Mouse (Mus musculus) layer of hippocampus, postnatal 14 days (tissue): ENCODE results near the gene Timm10b. TPM values are rescaled to one million over a fixed set of nuclear protein-coding genes. Genes with fewer than 3 reads are reported as not detected.
A peak's percentile ranks its signal among the peaks of the same experiment; 100 is the strongest.

Source experiments
- DNase-seq, 2 experiments: peaks; one replicate each; pipeline ENCODE4 v3.0.0; 2021 to 2022; ENCODE audit warnings: low spot score in 2 of 2, mixed read lengths in 1 of 2
- total RNA-seq, 2 experiments: library from RNA; stranded (reverse); gene quantifications; 2 replicates each; pipeline ENCODE4 v1.2.3; 2021

The Timm10b gene
- total RNA-seq, 2 experiments from 2014 or later = 82.3 to 87.2 TPM

DNA sequence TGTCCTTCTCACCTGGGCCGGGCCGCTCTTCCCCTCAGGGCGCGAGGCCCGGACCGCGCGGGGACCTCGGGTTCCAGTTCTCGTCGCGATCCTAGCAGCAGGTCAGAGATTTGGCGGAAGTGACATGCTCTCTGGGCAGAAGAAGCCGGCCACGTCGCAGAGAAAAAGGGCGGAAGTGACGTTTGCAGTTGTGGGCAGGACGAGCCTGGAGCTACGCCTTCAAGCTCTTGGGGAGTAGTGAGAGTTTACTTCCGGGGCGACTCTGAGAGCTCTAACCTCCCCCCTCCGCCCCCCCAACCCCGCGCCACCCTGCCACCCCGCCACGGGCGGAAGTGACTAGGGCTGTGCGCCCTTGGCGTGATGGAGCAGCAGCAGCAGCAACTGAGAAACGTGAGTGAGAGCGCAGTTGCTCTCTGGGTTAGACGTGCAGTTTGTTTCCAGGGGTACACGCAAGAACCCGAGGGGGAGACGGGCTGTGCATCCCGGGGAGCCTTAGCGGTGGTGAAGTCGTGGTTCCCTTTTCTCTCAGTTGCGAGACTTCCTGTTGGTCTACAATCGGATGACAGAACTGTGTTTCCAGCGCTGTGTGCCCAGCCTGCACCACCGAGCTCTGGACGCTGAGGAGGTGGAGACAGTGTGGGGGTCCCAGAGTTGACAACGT is 507 bp downstream of the Timm10b start, which contains the start of the genes Arfip2 and Gm45799:
Gene Arfip2, minus strand, starts transcription at position 184 of the 661 bp plus-strand sequence.
Gene Gm45799, plus strand, starts transcription at position 320 of the 661 bp plus-strand sequence.
- peak; percentile 94 to 99 for DNase-seq

- DNase-seq = peak in 1 of 2 experiments; percentile 29
These were observed 1.0 kb downstream of the Timm10b start for GRCm38 (mm10) chr7:105640894-105641255.

GRCm38 (mm10) chr7:105641936-105642335 is 2.1 kb downstream of the Timm10b start:
- DNase-seq = no peak

GRCm38 (mm10) chr7:105650639-105651435 is 11.0 kb downstream of the Timm10b start, which contains the start of gene Dnhd1:
Gene Dnhd1, plus strand, starts transcription at chr7:105650827.
- peak in 1 of 2 experiments; percentile 20 for DNase-seq

DNA sequence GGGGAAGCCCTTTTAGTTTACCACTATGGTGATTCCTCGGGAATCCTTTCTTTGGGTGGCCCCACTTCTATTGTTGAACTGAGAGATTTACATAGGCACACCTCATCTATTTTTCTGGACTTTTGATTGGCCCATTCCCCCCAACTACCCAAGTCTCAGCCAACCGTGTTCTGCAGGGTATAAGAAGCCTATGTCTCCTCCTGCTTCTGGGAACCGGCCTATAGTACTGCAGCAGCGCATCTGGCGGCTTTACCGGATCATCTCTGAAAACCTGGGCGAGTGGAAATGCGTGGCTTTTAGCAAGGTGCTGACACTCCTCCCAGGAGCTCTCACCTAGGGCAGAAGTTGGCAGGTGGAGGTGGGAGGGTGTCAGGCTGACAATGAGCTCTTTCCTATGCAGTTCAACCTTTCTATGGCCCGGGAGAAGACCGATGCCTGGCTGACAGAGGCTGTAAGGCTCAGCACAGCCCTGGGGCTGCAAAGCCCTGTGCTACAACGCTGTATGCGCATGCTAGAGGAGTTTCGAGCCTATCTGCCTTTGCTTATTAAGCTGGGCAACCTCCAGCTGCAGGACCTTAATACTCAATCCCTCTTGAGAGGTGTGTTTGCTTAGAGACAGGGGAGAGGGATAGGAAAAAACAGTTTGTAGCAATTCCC is 45.8 kb downstream of the Timm10b start:
- DNase-seq = no peak

- DNase-seq = no peak
These were observed 51.0 kb downstream of the Timm10b start for GRCm38 (mm10) chr7:105690875-105691274.

Other genes starting within 250 kb of the Timm10b start
- gene Fam160a2, start 240.0 kb upstream of the Timm10b start, total RNA-seq = 10 to 100 TPM; 54.3 to 58.2 TPM
- gene Cnga4, start 235.5 kb upstream of the Timm10b start, total RNA-seq = under 1 TPM; 0.39 to 0.41 TPM
- gene Cckbr, start 214.3 kb upstream of the Timm10b start, total RNA-seq = 10 to 100 TPM; 10.1 to 11.3 TPM
- gene Cavin3, start 157.8 kb upstream of the Timm10b start, total RNA-seq = 10 to 100 TPM; 13.8 to 14.1 TPM
- gene Smpd1, start 85.7 kb upstream of the Timm10b start, total RNA-seq = 10 to 100 TPM; 90.1 to 93.9 TPM
- 100 to 1,000 TPM; 368 to 375 TPM for gene Apbb1, start 58.4 kb upstream of the Timm10b start, total RNA-seq
- gene Hpx, start 39.9 kb upstream of the Timm10b start, total RNA-seq = not detected
- 100 to 1,000 TPM; 136 to 145 TPM for gene Trim3, start 6.5 kb upstream of the Timm10b start, total RNA-seq
- gene Arfip2, start 360 bp downstream of the Timm10b start, total RNA-seq = 100 to 1,000 TPM in 1 of 2 experiments, 10 to 100 TPM in 1; 97.8 to 101 TPM
- 10 to 100 TPM in 1 of 2 experiments, 1 to 10 TPM in 1; 5.4 to 11.8 TPM for gene Gm45799, start 496 bp downstream of the Timm10b start, total RNA-seq
- gene Dnhd1, start 10.8 kb downstream of the Timm10b start, total RNA-seq = 1 to 10 TPM; 5.5 to 6.0 TPM
- gene Ilk, start 96.5 kb downstream of the Timm10b start, total RNA-seq = 100 to 1,000 TPM; 105 to 111 TPM
- gene Rrp8, start 97.3 kb downstream of the Timm10b start, total RNA-seq = 10 to 100 TPM; 12.5 to 14.7 TPM
- gene Taf10, start 104.3 kb downstream of the Timm10b start, total RNA-seq = 100 to 1,000 TPM; 137 to 150 TPM
- 10 to 100 TPM; 54.0 to 54.2 TPM for gene Tpp1, start 112.2 kb downstream of the Timm10b start, total RNA-seq
- gene Dchs1, start 147.6 kb downstream of the Timm10b start, total RNA-seq = 10 to 100 TPM; 26.9 to 30.3 TPM
- gene Mrpl17, start 171.0 kb downstream of the Timm10b start, total RNA-seq = 100 to 1,000 TPM; 121 to 126 TPM